Mouse (Mus musculus) kidney, postnatal 14 days (tissue): ENCODE data around the gene Clpp.
A peak's percentile ranks its signal among the peaks of the same experiment; 100 is the strongest.

Source experiments
- DNase-seq: peaks from one replicate; pipeline ENCODE4 v3.0.0; 2022; ENCODE audit warnings: mixed read lengths

Gene Clpp

DNA sequence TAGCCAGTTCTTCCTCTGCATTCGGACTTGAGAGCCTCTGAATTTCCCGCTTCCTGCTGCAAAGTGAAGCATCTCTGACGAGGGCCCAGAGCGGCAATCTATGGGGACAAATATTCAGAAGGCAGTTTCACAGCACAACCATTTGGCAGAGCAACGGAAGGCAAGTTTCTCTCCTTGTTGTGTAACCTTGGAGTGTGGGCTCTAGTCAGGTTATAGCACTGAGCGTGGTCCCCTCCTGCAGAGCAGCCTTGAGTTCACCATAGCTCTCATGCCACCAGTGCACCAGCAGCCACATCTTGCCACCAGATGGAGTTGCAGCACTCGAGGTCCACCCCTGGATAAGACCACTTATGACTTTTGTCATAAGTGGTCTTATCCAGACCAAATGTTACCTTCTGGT lies 1.7 kb upstream of the Clpp start:
- DNase-seq: no peak

DNA sequence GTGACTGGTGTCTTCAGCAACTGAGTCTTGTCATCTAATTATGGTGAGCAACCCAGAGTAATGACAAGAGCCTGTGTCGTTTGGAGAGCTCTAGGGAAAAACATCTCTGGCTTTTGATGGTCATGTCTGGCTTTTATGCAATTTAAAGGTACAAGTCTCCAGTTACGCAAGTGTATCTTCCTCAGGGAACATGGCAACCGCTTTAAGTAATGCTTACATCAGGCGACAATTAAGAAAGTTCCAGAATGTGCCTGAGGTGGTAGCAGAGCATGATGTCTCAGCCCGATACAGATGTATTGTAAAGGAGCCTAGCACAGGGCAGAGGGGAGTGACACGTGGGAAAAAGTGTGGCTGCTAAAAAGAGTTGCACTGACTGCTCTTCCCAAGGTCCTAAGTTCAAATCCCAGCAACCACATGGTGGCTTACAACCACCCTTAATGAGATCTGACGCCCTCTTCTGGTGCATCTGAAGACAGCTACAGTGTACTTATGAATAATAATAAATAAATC lies 1.1 kb upstream of the Clpp start:
- DNase-seq: no peak

DNA sequence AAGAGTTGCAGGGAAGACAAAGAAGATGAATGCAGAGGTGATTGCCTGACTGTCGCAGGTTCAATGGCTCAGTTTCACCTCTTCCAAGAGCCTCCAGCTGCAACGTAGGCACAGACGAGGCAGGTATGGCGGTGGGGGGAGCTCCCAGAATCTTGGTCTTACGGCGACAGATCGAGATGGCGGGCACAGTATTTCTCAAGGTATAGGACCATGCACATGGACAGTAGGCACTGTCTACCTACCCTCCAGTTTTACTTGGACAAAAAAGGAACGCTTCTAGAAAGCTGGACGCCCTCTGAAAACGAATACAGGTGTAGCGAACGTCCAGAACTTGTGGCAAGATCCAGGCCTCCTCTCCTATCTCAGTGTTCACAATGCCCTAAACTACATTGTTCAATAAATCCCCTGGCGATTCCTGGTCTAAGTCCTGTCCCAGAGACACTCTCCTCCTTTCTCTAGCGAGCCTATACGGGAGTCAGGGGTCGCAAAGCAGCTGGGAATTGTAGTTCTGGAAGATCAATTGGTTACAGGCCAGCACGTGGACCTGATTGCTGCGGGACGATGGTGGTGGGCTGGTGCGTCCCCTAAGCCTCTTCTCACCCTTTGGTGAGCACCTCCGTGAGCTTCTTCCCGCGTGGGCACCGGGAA lies 514 bp upstream of the Clpp start:
- peak; percentile 89 for DNase-seq

GRCm38 (mm10) chr17:56990966-56991365 lies 861 bp downstream of the Clpp start:
- no peak for DNase-seq

GRCm38 (mm10) chr17:56995046-56995445 lies 4.9 kb downstream of the Clpp start:
- DNase-seq: no peak

DNA sequence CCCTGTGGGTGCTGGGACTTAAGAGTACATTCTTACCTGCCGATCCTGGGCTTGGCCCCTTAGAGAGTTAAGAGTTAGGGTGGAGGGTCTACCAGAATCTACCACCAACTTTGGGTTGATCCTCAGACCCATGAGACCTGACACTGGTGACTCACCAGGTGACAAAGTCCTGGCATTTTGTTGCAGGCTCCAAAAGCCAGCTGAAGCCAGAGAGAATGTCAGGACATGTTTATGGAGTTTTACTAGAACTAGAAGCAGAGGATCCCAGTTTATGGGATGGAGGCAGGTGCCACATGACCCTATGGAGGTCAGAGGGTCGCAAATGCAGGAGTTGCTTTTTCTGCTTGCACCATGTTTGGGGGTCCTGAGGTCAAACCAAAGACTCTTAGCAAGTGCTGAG lies 6.4 kb downstream of the Clpp start:
- no peak for DNase-seq

DNA sequence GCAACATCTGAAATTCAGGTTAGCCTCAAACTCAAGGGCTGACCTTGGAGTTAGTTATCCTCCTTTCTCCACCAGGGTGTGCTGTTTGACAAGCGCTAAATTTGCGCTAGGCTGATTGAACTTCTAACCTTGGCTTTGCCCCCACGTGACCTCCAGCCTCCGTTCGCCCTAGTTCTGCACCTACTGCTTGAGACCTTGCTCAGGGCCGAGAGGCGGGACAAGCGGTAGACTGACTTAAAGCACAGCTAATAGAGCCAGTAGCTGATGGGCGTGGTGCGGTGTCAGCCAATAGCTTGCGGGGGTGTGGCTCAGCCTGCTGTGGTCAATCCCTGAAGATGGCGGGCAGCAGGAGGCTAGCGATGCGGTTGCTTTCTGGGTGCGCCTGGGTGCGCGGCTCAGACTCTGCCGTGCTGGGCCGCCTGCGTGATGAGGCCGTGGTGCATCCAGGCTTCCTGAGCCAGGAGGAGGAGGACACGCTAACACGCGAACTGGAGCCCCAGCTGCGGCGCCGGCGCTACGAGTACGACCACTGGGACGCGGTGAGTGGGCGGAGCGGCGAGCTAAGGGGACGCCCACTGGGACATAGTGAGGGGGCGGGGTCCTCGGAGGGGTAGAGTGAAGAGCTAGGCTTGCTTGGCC lies 7.0 kb downstream of the Clpp start, which contains the start of gene Alkbh7:
Gene Alkbh7 (plus strand): TSS at position 311 of the 639 bp plus-strand sequence.
- peak; percentile 98 for DNase-seq

DNA sequence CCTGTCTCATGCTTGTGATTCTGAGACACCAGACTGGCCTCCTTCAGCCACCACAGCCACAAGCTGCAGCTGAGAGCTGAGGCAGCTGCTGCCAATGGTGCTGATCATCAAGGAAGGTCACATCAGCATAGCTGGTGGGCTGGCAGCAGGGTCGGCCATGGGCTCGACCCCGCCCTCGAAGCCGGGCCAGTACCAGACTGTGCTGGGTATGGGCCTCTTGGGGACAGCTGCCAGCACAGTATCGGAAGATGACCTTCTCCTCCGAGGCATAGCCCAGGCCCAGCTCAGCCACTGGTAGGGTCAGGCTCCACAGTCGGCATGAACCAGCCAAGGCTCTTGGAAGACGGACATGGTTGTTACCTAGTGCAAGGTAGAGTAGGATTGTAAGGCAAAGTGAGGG lies 9.3 kb downstream of the Clpp start:
- DNase-seq: no peak

DNA sequence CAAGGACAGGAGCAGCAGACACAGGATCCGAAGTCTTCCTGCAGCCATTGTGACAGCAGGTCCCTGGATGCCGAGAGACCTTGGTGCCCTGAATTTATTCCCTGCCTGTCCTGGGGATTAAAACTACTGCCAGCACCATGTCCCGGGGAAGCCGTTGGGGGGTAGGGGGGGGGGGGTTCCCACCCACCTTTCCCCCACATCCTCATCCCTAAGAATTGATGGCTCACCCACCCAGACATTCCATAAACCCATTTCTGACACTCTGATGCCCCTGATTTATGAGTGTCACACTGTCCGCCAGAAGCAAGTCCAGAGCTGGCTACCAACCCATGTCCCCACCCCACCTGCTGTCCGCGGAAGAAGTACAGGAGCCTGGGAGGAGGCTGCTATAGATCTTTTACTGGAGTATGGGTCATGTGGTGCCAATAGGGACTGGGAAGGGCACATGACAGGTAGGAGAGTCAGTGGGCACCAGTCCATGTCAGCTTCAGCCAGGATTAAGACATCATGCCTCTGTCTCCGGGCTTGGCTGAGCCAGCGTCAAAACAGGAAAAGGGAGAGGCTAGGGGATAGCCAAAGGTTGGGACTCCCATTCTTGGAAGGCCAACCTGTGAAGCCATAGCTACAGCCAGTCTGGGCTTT lies 10.0 kb downstream of the Clpp start, which contains the start of gene Pspn:
Gene Pspn (minus strand): TSS at position 51 of the 642 bp plus-strand sequence.
- no peak for DNase-seq

DNA sequence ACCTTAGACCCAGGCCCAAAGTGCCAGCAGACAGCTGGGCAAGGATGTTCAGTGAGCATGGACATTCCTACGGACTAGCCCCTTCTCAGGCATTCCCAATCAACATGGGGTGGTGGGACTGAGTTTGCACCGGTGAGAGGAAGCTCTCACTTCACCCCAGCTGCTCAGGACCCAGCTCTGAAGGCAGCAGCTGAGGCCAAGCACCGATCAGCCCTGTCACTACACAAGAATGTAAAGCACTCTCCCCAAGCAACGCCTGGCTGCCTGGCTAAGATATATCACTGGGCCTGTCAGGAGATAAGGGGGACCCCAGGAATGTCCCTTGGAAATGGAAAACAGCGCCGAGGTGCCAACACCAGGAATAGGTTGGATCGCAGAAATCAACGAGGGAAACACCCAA lies 11.1 kb downstream of the Clpp start:
- DNase-seq: no peak

DNA sequence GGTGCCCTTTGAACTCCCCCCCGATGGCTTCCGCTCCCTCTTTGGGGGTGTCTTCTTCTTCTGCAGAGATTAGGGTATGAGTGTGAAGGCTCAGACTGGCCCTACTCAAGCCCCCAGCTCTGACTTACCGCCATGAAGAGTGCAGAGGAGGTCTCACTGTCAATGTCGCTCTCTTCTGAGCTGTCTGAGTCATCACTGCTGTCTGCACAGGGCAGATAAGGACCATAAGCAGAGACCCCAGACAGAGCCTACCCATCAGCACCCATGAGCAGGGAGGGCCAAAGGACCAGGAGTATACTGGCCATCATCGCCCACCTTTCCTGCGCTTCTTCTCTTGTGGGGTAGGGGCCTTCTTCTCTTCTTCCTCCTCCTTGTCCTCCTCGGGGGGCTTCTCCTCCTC lies 13.9 kb downstream of the Clpp start:
- DNase-seq: no peak

DNA sequence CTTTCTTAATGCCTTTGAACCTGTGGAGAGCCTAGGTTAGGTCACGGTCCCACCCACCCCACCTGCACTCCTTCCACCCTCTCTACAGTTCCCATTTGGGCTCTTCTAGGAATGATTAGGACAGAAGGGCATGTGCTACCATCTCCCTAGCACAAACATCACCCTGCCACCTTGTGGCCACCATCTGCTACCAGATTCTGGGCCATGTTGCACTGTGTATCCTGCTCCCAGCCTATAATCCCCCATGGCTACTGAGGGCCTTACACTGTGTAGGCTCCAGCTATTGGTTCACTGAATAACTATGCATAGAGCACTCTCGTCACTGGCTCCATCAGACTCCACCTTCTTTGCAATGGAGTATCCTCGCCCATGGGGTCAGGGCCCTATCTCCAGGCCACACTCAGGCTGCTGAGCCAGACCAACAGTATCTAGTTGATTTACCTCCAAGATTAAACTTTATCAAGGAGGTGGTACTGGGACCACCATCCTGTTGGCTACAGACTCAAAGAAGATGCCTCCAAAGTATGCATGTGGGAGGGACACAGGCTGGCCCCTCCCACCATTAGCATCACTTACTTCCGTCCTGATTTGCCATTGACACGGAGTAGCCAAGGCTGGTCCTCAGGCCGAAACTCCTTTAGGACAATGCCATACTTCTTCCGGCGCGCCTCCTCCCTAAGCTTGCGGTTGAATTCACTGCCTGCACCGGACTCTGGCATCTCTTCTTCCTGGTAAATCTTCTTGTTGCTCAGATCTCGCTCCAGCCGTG lies 17.2 kb downstream of the Clpp start:
- no peak for DNase-seq

DNA sequence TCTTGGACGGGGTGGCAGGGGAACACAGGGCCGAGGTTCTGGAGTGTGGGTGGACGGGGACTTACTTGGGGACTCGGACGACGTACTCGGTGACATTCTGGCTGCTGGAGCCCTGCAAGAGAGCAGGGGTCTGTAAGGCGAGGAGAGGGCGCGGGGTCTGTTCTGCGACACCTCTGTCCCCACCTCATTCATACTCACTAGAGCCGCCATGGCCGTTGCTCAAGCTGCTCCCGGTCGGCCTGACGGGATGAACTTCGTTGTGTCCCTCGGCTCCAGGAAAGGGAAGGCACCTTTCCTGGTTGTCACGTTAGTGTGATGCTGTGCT lies 20.8 kb downstream of the Clpp start:
- DNase-seq: no peak

DNA sequence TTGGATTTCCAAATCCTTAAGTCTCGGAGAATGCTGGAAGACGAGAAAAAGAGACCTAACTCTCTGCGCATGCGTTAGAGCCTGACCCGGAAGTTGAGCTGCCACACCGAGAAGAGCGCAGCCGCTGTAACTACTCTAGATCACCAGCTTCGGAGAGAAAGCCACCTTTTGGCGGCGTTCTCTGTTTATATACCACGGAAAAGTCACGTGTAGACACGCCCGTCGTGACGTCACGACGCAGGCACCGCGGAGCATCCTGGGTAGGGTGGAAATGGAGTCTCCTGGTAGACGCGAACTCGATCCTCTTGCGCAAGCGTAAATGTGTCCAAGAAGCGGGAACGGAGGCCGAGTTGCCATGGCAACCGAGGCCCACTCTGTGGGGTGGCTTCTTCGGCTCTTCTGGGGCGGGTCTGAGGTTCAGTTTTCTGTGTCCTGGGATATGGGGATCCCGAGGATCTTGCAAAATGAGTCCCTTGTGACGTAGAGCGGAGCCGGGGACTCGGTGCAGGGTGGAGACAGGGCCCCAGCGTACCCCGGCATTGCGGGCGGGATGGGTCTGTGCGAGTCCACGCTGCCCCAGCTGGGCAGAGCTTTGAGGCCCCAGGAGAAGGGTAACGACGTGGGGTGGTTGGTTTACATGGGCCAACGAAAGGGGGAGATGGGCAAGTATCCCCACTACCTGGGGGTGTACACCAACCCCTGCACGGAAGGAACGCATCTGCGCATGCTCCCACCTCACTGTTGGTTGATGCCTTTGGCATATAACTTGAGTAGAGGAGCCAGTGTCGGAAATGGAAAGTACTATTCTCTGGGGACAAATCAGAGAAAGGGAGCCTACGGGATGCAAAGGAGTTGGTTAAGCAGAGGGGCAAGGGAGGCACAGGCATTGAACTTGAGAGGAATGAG lies 21.4 kb downstream of the Clpp start, which contains the start of the genes Gtf2f1 and Gm17949:
Gene Gtf2f1 (minus strand): TSS at position 53 of the 906 bp plus-strand sequence.
Gene Gm17949 (plus strand): TSS at position 234 of the 906 bp plus-strand sequence.
- DNase-seq: peak; percentile 98

GRCm38 (mm10) chr17:57012245-57012795 lies 22.2 kb downstream of the Clpp start:
- DNase-seq: no peak

DNA sequence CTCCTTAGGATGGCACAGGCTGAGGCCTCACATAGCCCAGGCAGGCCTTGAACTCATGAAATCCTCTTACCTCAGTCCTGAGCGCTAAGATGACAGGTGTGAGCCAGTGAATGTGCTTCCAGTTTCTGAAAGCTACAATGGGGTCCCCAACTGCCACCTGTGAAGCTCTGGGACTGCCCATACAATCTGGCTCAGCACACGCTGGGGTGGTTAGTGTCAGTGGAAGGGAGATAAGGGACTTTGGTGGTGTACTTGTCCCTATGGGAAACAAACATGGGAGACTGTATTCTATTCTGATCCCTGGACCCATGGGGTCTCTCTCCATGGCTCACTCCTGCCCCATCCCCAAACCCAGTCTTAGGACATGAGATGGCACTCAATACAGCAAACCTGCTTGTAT lies 29.6 kb downstream of the Clpp start:
- no peak for DNase-seq

DNA sequence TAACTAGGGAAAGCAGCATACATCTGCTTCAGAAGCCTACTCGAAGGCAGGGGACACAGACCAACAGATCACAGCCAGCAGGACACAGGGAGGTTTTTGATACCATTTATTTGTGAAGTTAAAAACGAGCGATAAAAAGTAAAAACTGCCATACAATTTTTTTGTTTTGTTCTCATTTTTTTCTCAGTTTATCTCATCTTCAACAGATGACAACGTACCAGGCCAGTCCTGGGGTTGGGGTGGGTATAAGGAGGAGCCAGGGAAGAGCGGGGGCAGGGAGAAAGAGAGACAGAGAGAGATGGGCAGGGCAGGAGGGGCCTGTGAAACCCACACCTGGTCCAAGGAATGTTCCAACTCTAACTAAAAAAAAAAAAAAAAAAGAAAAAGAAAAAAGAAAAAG lies 30.9 kb downstream of the Clpp start:
- no peak for DNase-seq

GRCm38 (mm10) chr17:57027471-57027870 lies 37.4 kb downstream of the Clpp start:
- DNase-seq: no peak

DNA sequence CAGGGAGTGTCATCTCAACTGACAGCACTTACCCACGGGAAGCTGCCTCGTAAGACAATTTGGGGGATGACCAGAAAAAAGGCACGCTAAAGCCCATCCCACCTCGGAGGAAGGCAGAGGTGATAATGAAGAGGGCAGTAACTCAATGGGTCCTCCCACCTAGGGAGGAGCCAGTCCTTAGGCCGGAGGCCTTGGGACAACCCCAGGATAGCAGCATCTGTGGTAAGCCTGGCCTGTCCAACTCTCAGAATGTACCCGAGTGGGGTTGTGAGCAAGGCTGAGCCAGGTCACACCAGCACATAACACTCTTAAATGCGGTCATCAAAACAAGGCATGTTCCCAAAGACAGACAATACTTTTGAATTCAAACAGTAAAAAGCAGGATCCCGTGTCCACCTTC lies 39.6 kb downstream of the Clpp start:
- peak; percentile 26 for DNase-seq

- peak; percentile 60 for DNase-seq
These were observed 41.0 kb downstream of the Clpp start, which contains the start of gene Khsrp for GRCm38 (mm10) chr17:57030931-57031660. TSS of gene Khsrp (minus strand) at chr17:57031522.
